ENCODE assay signal across 8 mouse cellular contexts in the genomic region with DNA sequence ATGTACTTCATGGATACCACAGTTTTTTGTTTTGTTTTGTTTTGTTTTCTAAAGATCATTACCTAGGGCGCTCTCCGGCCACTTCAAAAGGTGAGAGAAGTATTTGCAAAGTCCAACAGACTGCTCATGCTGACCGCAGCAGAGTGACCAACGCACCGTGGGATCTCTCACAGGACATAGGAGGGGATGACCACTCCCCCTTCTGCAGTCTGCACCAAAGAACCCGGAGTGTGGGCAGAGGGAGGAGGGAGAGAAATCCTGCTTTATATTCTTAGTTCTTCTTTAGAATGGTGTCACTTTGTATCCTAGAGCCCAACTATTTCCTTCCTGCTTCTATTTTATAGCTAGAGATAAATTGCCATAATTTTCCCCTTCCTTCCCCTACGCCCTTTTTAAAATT. TPM values are rescaled to one million over a fixed set of nuclear protein-coding genes. Genes with fewer than 3 reads are reported as not detected.
A peak's percentile ranks its signal among the peaks of the same experiment; 100 is the strongest.
DNase-seq lines count a peak whose midpoint lies in the region; ATAC-seq and TF ChIP-seq lines count a peak whose summit lies in the region.

No protein-coding gene starts in this region.

- no peak for TF ChIP-seq CTCF in heart, postnatal 0 days (IDR thresholded peaks at IDR 0.05; ENCODE audit: low read depth)

- H3K9ac ChIP-seq in heart, postnatal 0 days (replicated peaks; ENCODE audit: low read depth, low read length), result no peak overlapping the region
- no peak overlapping the region for H3K9ac ChIP-seq in embryonic facial prominence, embryonic 13.5 days
- no peak overlapping the region for H3K9ac ChIP-seq in limb, embryonic 15.5 days

- no peak for TF ChIP-seq EP300 in heart, postnatal 0 days (IDR thresholded peaks at IDR 0.05; ENCODE audit: low read depth)

- peak overlapping the region; percentile 2; the same call in 1 of the 2 replicates for H3K4me3 ChIP-seq in heart, postnatal 0 days (ENCODE audit: low read depth, low read length)
- no peak overlapping the region for H3K4me3 ChIP-seq in embryonic facial prominence, embryonic 13.5 days
- H3K4me3 ChIP-seq in limb, embryonic 15.5 days, result no peak overlapping the region

- no peaks in the 10 kb centered on the region for H3K27me3 ChIP-seq in heart, postnatal 0 days (ENCODE audit: control insufficient read depth, insufficient read depth, low read length)
- H3K27me3 ChIP-seq in embryonic facial prominence, embryonic 13.5 days, result no peaks in the 10 kb centered on the region
- no peaks in the 10 kb centered on the region for H3K27me3 ChIP-seq in limb, embryonic 15.5 days

- H3K9me3 ChIP-seq in heart, postnatal 0 days (replicated peaks; ENCODE audit: control insufficient read depth, low read length), result no peaks in the 10 kb centered on the region
- no peaks in the 10 kb centered on the region for H3K9me3 ChIP-seq in embryonic facial prominence, embryonic 13.5 days
- H3K9me3 ChIP-seq in limb, embryonic 15.5 days, result no peaks in the 10 kb centered on the region

- no peaks in the 10 kb centered on the region for H3K4me1 ChIP-seq in heart, postnatal 0 days (ENCODE audit: control insufficient read depth, insufficient read depth)
- H3K4me1 ChIP-seq in embryonic facial prominence, embryonic 13.5 days, result no peaks in the 10 kb centered on the region
- H3K4me1 ChIP-seq in limb, embryonic 15.5 days, result 0 out of 2 replicates have a peak, but pooled peaks cover 3% of the 10 kb centered on the region

- WGBS in heart, postnatal 0 days, result 40% methylated on average over 7 of the region's 7 CpGs
- 37% methylated on average over 7 of the region's 7 CpGs for WGBS in embryonic facial prominence, embryonic 13.5 days
- 45% methylated on average over 7 of the region's 7 CpGs for WGBS in limb, embryonic 15.5 days

- peak overlapping the region; percentile 36 for H3K4me2 ChIP-seq in heart, postnatal 0 days (ENCODE audit: low read depth, low read length)
- peak overlapping the region; percentile 30; the same call in 1 of the 2 replicates for H3K4me2 ChIP-seq in embryonic facial prominence, embryonic 13.5 days
- H3K4me2 ChIP-seq in limb, embryonic 15.5 days, result peak overlapping the region; percentile 10; the same call in 1 of the 2 replicates

- no peak for ATAC-seq in heart, postnatal 0 days (ENCODE audit: insufficient read depth, low read depth)
- no peak for ATAC-seq in embryonic facial prominence, embryonic 13.5 days (ENCODE audit: insufficient number of reproducible peaks, insufficient read depth, low FRiP score, low TSS enrichment, low read depth)
- ATAC-seq in limb, embryonic 15.5 days (ENCODE audit: insufficient number of reproducible peaks, low FRiP score, low TSS enrichment, low read depth), result no peak

- intact Hi-C loops in heart, postnatal 14 days (cut with DNase I), result no loop called here

- H3K27ac ChIP-seq in heart, postnatal 0 days (ENCODE audit: low read depth), result no peak overlapping the region
- no peak overlapping the region for H3K27ac ChIP-seq in embryonic facial prominence, embryonic 13.5 days
- no peak overlapping the region for H3K27ac ChIP-seq in limb, embryonic 15.5 days

- no peak for DNase-seq in heart, postnatal 0 days (ENCODE audit: low spot score)
- DNase-seq in heart, postnatal 14 days, result no peak
- DNase-seq in 416B (ENCODE audit: low read depth), result peak; percentile 21
- DNase-seq in retina, postnatal 1 day, result no peak
- no peak for DNase-seq in spleen, postnatal 10 days (ENCODE audit: low spot score in 2 of 2)
- DNase-seq in adrenal gland, postnatal 4 days (ENCODE audit: low spot score in 2 of 2), result no peak

- no peaks in the 10 kb centered on the region for H3K36me3 ChIP-seq in heart, postnatal 0 days (replicated peaks; ENCODE audit: control insufficient read depth, insufficient read depth, low read length)
- H3K36me3 ChIP-seq in embryonic facial prominence, embryonic 13.5 days, result no peaks in the 10 kb centered on the region
- no peaks in the 10 kb centered on the region for H3K36me3 ChIP-seq in limb, embryonic 15.5 days

RNA-seq across cellular contexts. Expression of a gene that starts 48.4 kb away (rescaled TPM):
- 19.7 and 29.3 TPM in 2 replicates for total RNA-seq in heart, postnatal 0 days (2014; rRNA removed; ENCODE audit: low replicate concordance)
- 7.8 and 8.0 TPM in 2 replicates for polyA plus RNA-seq in heart, postnatal 0 days (2015; fragmentation: Nextera tagmentation; extraction: Ambion mirVana)
- total RNA-seq in heart, postnatal 14 days (2021), result 1 to 10 TPM; 3.5 to 5.5 TPM
- polyA plus RNA-seq in embryonic facial prominence, embryonic 13.5 days (2015; fragmentation: Nextera tagmentation; extraction: Ambion mirVana), result 14.5 and 15.5 TPM in 2 replicates
- 15.1 and 16.2 TPM in 2 replicates for polyA plus RNA-seq in limb, embryonic 15.5 days (2015; fragmentation: Nextera tagmentation; extraction: Ambion mirVana)
- total RNA-seq in adrenal gland, postnatal 4 days (2021), result 10 to 100 TPM; 14.9 to 15.8 TPM

RNA-seq across cellular contexts. Expression of a gene that starts 50.8 kb away (rescaled TPM):
- 1.8 and 3.8 TPM in 2 replicates for total RNA-seq in heart, postnatal 0 days (2014; rRNA removed; ENCODE audit: low replicate concordance)
- polyA plus RNA-seq in heart, postnatal 0 days (2015; fragmentation: Nextera tagmentation; extraction: Ambion mirVana), result 2.7 and 3.2 TPM in 2 replicates
- total RNA-seq in heart, postnatal 14 days (2021), result 1 to 10 TPM; 3.3 to 4.9 TPM
- 0.65 and 0.69 TPM in 2 replicates for polyA plus RNA-seq in embryonic facial prominence, embryonic 13.5 days (2015; fragmentation: Nextera tagmentation; extraction: Ambion mirVana)
- 0.51 and 1.0 TPM in 2 replicates for polyA plus RNA-seq in limb, embryonic 15.5 days (2015; fragmentation: Nextera tagmentation; extraction: Ambion mirVana)
- total RNA-seq in adrenal gland, postnatal 4 days (2021), result 1 to 10 TPM; 1.8 to 1.9 TPM
